ENCODE assay signal across 8 mouse cellular contexts in the genomic region with DNA sequence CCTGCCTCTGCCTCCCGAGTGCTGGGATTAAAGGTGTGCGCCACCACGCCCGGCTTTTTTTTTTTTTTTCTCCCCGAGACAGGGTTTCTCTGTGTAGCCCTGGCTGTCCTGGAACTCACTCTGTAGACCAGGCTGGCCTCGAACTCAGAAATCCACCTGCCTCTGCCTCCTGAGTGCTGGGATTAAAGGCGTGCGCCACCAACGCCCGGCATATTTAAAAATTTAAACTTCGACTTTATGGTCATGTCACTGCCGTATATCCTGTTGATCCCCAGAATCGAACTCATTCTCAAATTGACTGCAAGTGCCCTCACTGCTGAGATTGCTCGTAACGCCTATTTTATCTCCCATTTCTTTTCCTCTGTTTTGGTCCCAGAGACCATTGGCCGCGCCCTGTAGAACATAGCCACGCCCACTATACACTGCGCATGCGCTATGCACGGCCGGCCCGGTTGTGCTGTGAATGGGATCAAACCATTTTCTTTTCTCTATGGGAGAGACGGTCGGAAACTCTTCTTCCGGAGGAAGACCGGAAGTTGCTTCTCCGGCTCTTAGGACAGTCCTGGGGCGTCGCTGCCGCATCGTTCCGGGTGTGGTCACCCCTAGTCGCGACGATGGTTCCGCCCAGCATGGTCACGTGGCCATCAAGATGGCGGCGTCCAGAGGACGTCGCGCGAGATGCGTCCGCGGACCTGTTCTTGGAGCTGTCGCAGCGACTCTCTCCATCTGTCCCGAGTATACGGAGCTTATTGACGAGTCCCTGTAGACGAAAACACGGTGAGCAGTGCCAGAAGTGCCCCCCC. TPM values are rescaled to one million over a fixed set of nuclear protein-coding genes. Genes with fewer than 3 reads are reported as not detected.
DNase-seq lines count a peak whose midpoint lies in the region; ATAC-seq and TF ChIP-seq lines count a peak whose summit lies in the region.

Dohh (plus strand) TSS at position 627 of the 803 bp plus-strand sequence.
Gm48551 (plus strand) TSS at position 665 of the 803 bp plus-strand sequence.

- H3K4me3 ChIP-seq in forebrain, embryonic 10.5 days: peak within 1 kb of the TSS; percentile 87
- peak within 1 kb of the TSS; percentile 95 for H3K4me3 ChIP-seq in heart, embryonic 15.5 days
- peak within 1 kb of the TSS; percentile 87 to 98 for H3K4me3 ChIP-seq in liver, embryonic 14.5 days (ENCODE audit: insufficient read depth in 1 of 2, low read depth in 2 of 2, low read length in 2 of 2)
- peak within 1 kb of the TSS; percentile 88 for H3K4me3 ChIP-seq in neural tube, embryonic 11.5 days (ENCODE audit: low read depth, low read length)
- peak within 1 kb of the TSS; percentile 86 for H3K4me3 ChIP-seq in stomach, postnatal 0 days (ENCODE audit: low read depth, low read length)

- H3K9me3 ChIP-seq in forebrain, embryonic 10.5 days: no peaks in the 10 kb centered on the region
- no peaks in the 10 kb centered on the region for H3K9me3 ChIP-seq in heart, embryonic 15.5 days (replicated peaks)
- no peaks in the 10 kb centered on the region for H3K9me3 ChIP-seq in liver, embryonic 14.5 days (ENCODE audit: control insufficient read depth, low read length)
- H3K9me3 ChIP-seq in neural tube, embryonic 11.5 days (ENCODE audit: control insufficient read depth, low read length): no peaks in the 10 kb centered on the region
- no peaks in the 10 kb centered on the region for H3K9me3 ChIP-seq in stomach, postnatal 0 days (ENCODE audit: control insufficient read depth, low read length)

- peaks cover 35% of the 10 kb centered on the region for H3K36me3 ChIP-seq in forebrain, embryonic 10.5 days (replicated peaks)
- H3K36me3 ChIP-seq in heart, embryonic 15.5 days: peaks cover 28% of the 10 kb centered on the region
- peaks cover 11% of the 10 kb centered on the region for H3K36me3 ChIP-seq in liver, embryonic 14.5 days (replicated peaks; ENCODE audit: control insufficient read depth, insufficient read depth, low read depth)
- peaks cover 18% of the 10 kb centered on the region for H3K36me3 ChIP-seq in neural tube, embryonic 11.5 days (ENCODE audit: control insufficient read depth, insufficient read depth, low read length)
- peaks cover 15% of the 10 kb centered on the region; the same call in 1 of the 2 replicates for H3K36me3 ChIP-seq in stomach, postnatal 0 days (ENCODE audit: control insufficient read depth, insufficient read depth, low read length)

- ATAC-seq in heart, embryonic 15.5 days (replicated peaks; ENCODE audit: insufficient number of reproducible peaks, insufficient read depth, low FRiP score, low read depth): peak; percentile 93
- ATAC-seq in liver, embryonic 14.5 days (ENCODE audit: insufficient read depth): peak; percentile 78
- peak; percentile 91 for ATAC-seq in neural tube, embryonic 11.5 days (ENCODE audit: insufficient read depth, low FRiP score, low TSS enrichment)
- peak; percentile 89 for ATAC-seq in stomach, postnatal 0 days (ENCODE audit: low FRiP score, low TSS enrichment)

- 10% methylated on average over 54 of the region's 54 CpGs for WGBS in forebrain, embryonic 10.5 days
- WGBS in heart, embryonic 15.5 days: 5% methylated on average over 53 of the region's 54 CpGs
- 4% methylated on average over 50 of the region's 54 CpGs for WGBS in liver, embryonic 14.5 days (ENCODE audit: insufficient replicate concordance)
- WGBS in neural tube, embryonic 11.5 days: 6% methylated on average over 53 of the region's 54 CpGs
- WGBS in stomach, postnatal 0 days: 5% methylated on average over 49 of the region's 54 CpGs

- peak within 1 kb of the TSS; percentile 87 for H3K4me2 ChIP-seq in heart, embryonic 15.5 days
- H3K4me2 ChIP-seq in liver, embryonic 14.5 days (ENCODE audit: low read depth): peak within 1 kb of the TSS; percentile 93
- H3K4me2 ChIP-seq in neural tube, embryonic 11.5 days (ENCODE audit: low read depth): peak within 1 kb of the TSS; percentile 90
- peak within 1 kb of the TSS; percentile 89 for H3K4me2 ChIP-seq in stomach, postnatal 0 days (replicated peaks; ENCODE audit: low read depth)

- TF ChIP-seq CTCF in liver, embryonic 14.5 days (IDR thresholded peaks at IDR 0.05; ENCODE audit: low read depth): peak; percentile 20; the same call in 1 of the 2 replicates
- no peak for TF ChIP-seq CTCF in stomach, postnatal 0 days (IDR thresholded peaks at IDR 0.05; ENCODE audit: low read depth)

- DNase-seq in CD8-positive naive resting alpha-beta T cell, adult 2 months (ENCODE audit: low read depth in 2 of 2, low spot score in 2 of 2): peak; percentile 92 to 97
- peak; percentile 99 for DNase-seq in c-Kit-positive CD71-negative TER-119-negative erythroid progenitor cells, embryonic 14.5 days (ENCODE audit: low read depth)
- DNase-seq in forebrain, embryonic 10.5 days (ENCODE audit: extremely low spot score, low spot score): peak; percentile 98
- peak; percentile 98 to 99 for DNase-seq in kidney, postnatal 25 days
- DNase-seq in liver, embryonic 14.5 days (ENCODE audit: low read depth in 3 of 3, low spot score in 3 of 3): peak; percentile 98
- DNase-seq in neural tube, embryonic 11.5 days (ENCODE audit: low spot score): peak; percentile 95
- DNase-seq in stomach, postnatal 0 days (ENCODE audit: low spot score): peak; percentile 98

- peak within 1 kb of the TSS; percentile 88 for H3K27ac ChIP-seq in forebrain, embryonic 10.5 days
- H3K27ac ChIP-seq in heart, embryonic 15.5 days: peak within 1 kb of the TSS; percentile 86
- peak within 1 kb of the TSS; percentile 97 for H3K27ac ChIP-seq in liver, embryonic 14.5 days
- H3K27ac ChIP-seq in neural tube, embryonic 11.5 days (ENCODE audit: low read depth, low read length): peak within 1 kb of the TSS; percentile 47
- peak within 1 kb of the TSS; percentile 95 for H3K27ac ChIP-seq in stomach, postnatal 0 days (replicated peaks)

- H3K4me1 ChIP-seq in forebrain, embryonic 10.5 days: peaks cover 21% of the 10 kb centered on the region
- peaks cover 26% of the 10 kb centered on the region for H3K4me1 ChIP-seq in heart, embryonic 15.5 days (replicated peaks)
- H3K4me1 ChIP-seq in liver, embryonic 14.5 days (replicated peaks; ENCODE audit: control insufficient read depth in 2 of 2, insufficient read depth in 2 of 2, low read length in 1 of 2): peaks cover 47 to 50% of the 10 kb centered on the region in 2 experiments
- peaks cover 9% of the 10 kb centered on the region for H3K4me1 ChIP-seq in neural tube, embryonic 11.5 days (ENCODE audit: control insufficient read depth, insufficient read depth, low read length)
- peaks cover 8% of the 10 kb centered on the region; the same call in 1 of the 2 replicates for H3K4me1 ChIP-seq in stomach, postnatal 0 days (replicated peaks; ENCODE audit: control insufficient read depth, insufficient read depth)

- no peak for TF ChIP-seq EP300 in liver, embryonic 14.5 days (IDR thresholded peaks at IDR 0.05; ENCODE audit: low read depth)
- peak; percentile 88 for TF ChIP-seq EP300 in stomach, postnatal 0 days (optimal IDR thresholded peaks at IDR 0.05)

- H3K27me3 ChIP-seq in forebrain, embryonic 10.5 days (ENCODE audit: poor library complexity, severe bottlenecking): no peaks in the 10 kb centered on the region
- H3K27me3 ChIP-seq in heart, embryonic 15.5 days: no peaks in the 10 kb centered on the region
- H3K27me3 ChIP-seq in liver, embryonic 14.5 days (ENCODE audit: control insufficient read depth, insufficient read depth, low read length): no peaks in the 10 kb centered on the region
- no peaks in the 10 kb centered on the region for H3K27me3 ChIP-seq in neural tube, embryonic 11.5 days (ENCODE audit: control insufficient read depth, insufficient read depth, low read length)
- no peaks in the 10 kb centered on the region for H3K27me3 ChIP-seq in stomach, postnatal 0 days (ENCODE audit: control insufficient read depth, insufficient read depth, low read length)

- peak within 1 kb of the TSS; percentile 86 for H3K9ac ChIP-seq in heart, embryonic 15.5 days
- H3K9ac ChIP-seq in liver, embryonic 14.5 days (replicated peaks): peak within 1 kb of the TSS; percentile 92
- peak within 1 kb of the TSS; percentile 78 for H3K9ac ChIP-seq in neural tube, embryonic 11.5 days (ENCODE audit: low read length)
- peak within 1 kb of the TSS; percentile 92 for H3K9ac ChIP-seq in stomach, postnatal 0 days (ENCODE audit: low read length)

RNA-seq across cellular contexts. Expression of gene Dohh, which starts in this region (rescaled TPM):
- 96.8 and 97.9 TPM in 2 replicates for polyA plus RNA-seq in forebrain, embryonic 10.5 days (2016; fragmentation: Nextera tagmentation; extraction: Ambion mirVana)
- polyA plus RNA-seq in heart, embryonic 15.5 days (2015; fragmentation: Nextera tagmentation; extraction: Ambion mirVana): 65.2 and 79.9 TPM in 2 replicates
- 29.8 and 32.2 TPM in 2 replicates for polyA plus RNA-seq in liver, embryonic 14.5 days (2012; rRNA removed)
- 35.0 and 39.7 TPM in 2 replicates for polyA plus RNA-seq in liver, embryonic 14.5 days (2014; fragmentation: Nextera tagmentation; extraction: Ambion mirVana)
- polyA plus RNA-seq in neural tube, embryonic 11.5 days (2014; fragmentation: Nextera tagmentation; extraction: Ambion mirVana): 64.1 and 76.1 TPM in 2 replicates
- polyA plus RNA-seq in stomach, postnatal 0 days (2015; fragmentation: Nextera tagmentation; extraction: Ambion mirVana): 59.4 and 63.0 TPM in 2 replicates

RNA-seq across cellular contexts. Expression of gene Gm48551, which starts in this region (rescaled TPM):
- 2.6 and 3.1 TPM in 2 replicates for polyA plus RNA-seq in forebrain, embryonic 10.5 days (2016; fragmentation: Nextera tagmentation; extraction: Ambion mirVana)
- polyA plus RNA-seq in heart, embryonic 15.5 days (2015; fragmentation: Nextera tagmentation; extraction: Ambion mirVana): 2.2 and 2.3 TPM in 2 replicates
- polyA plus RNA-seq in liver, embryonic 14.5 days (2012; rRNA removed): 1.0 and 1.7 TPM in 2 replicates
- polyA plus RNA-seq in liver, embryonic 14.5 days (2014; fragmentation: Nextera tagmentation; extraction: Ambion mirVana): 0.37 and 0.47 TPM in 2 replicates
- 1.7 and 3.0 TPM in 2 replicates for polyA plus RNA-seq in neural tube, embryonic 11.5 days (2014; fragmentation: Nextera tagmentation; extraction: Ambion mirVana)
- 1.1 and 1.4 TPM in 2 replicates for polyA plus RNA-seq in stomach, postnatal 0 days (2015; fragmentation: Nextera tagmentation; extraction: Ambion mirVana)

Comparison
In these comparisons a context has a peak if more than half of its experiments do, and no peak if none do; other contexts are left out.
1. Peak in every context shown above with its lines: DNase-seq, ATAC-seq, H3K4me3 ChIP-seq and H3K27ac ChIP-seq.
2. H3K27ac ChIP-seq: peak in every context shown above with its lines; median percentile 97 in liver, embryonic 14.5 days; 95 in stomach, postnatal 0 days; 88 in forebrain, embryonic 10.5 days; 86 in heart, embryonic 15.5 days; 47 in neural tube, embryonic 11.5 days.